Mouse (Mus musculus) spleen, adult 2 months (tissue): ENCODE results near the gene Ppara.

Experiments
- CTCF ChIP-seq: fragments of 200-500 bp; IDR thresholded peaks from 2 replicates; pipeline ENCODE4 v1.5.1; 2011; ENCODE audit warnings: mild to moderate bottlenecking, inconsistent platforms; ENCODE audit not compliant: insufficient read depth, insufficient read length, insufficient replicate concordance; ENCODE audit errors: extremely low read depth
- POLR2A ChIP-seq: fragments of 200-500 bp; IDR thresholded peaks from 2 replicates; pipeline ENCODE4 v1.6.1; 2011; ENCODE audit warnings: low read depth, low read length, inconsistent platforms

DNA sequence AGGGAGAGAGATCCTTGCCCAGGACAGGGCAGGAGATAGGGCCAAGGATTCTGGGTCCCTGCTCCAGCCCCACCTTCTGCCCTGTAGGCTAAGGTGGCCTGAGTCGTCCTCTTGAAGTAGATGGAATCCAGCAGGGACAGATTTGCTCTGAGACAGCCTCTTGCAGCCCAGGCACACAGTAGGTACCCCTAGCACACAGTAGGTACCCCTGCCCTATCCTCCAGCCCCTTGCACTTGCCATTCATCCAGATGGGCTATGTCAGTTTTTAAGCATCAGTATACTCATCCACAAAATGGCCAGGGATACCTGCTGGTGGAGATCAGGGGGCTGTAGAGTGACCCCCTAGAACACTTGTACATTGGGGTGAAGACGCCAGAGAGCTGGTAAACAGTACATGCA, 41.0 kb upstream of the Ppara start:
- TF ChIP-seq CTCF (no peak), POLR2A (no peak)
